Mouse (Mus musculus): ENCODE results near the gene Psmd11.
"Not testable (repeated sequence)": the region's sequence is repeated elsewhere in the genome, so short reads cannot be mapped to it uniquely, and the experiment has no call there.

The Psmd11 gene

GRCm38 (mm10) chr11:80426029-80426813 is 2.2 kb upstream of the Psmd11 start:
- not testable (repeated sequence) for DNase-seq (ENCODE audit: low read depth in 2 of 2, low spot score in 2 of 2)

GRCm38 (mm10) chr11:80429009-80429475 is 627 bp downstream of the Psmd11 start:
- DNase-seq (ENCODE audit: low read depth in 2 of 2, low spot score in 2 of 2), result peak; percentile 21 to 32

- no peak for DNase-seq (ENCODE audit: low read depth in 2 of 2, low spot score in 2 of 2)
Observed at GRCm38 (mm10) chr11:80429500-80430166, 1.2 kb downstream of the Psmd11 start.

GRCm38 (mm10) chr11:80430366-80430910 is 2.0 kb downstream of the Psmd11 start:
- no peak for DNase-seq (ENCODE audit: low read depth in 2 of 2, low spot score in 2 of 2)

GRCm38 (mm10) chr11:80446916-80447315 is 18.5 kb downstream of the Psmd11 start:
- DNase-seq (ENCODE audit: low read depth in 2 of 2, low spot score in 2 of 2), result no peak

GRCm38 (mm10) chr11:80449859-80450258 is 21.4 kb downstream of the Psmd11 start:
- no peak for DNase-seq (ENCODE audit: low read depth in 2 of 2, low spot score in 2 of 2)

- DNase-seq (ENCODE audit: low read depth in 2 of 2, low spot score in 2 of 2), result no peak
Observed at GRCm38 (mm10) chr11:80452242-80452641, 23.8 kb downstream of the Psmd11 start.

GRCm38 (mm10) chr11:80453198-80453597 is 24.8 kb downstream of the Psmd11 start:
- no peak for DNase-seq (ENCODE audit: low read depth in 2 of 2, low spot score in 2 of 2)

- not testable (repeated sequence) for DNase-seq (ENCODE audit: low read depth in 2 of 2, low spot score in 2 of 2)
Observed at GRCm38 (mm10) chr11:80463605-80464130, 35.3 kb downstream of the Psmd11 start.

GRCm38 (mm10) chr11:80471836-80472605 is 43.6 kb downstream of the Psmd11 start:
- DNase-seq (ENCODE audit: low read depth in 2 of 2, low spot score in 2 of 2), result no peak

- no peak for DNase-seq (ENCODE audit: low read depth in 2 of 2, low spot score in 2 of 2)
Observed at GRCm38 (mm10) chr11:80474175-80474691, 45.8 kb downstream of the Psmd11 start.

- DNase-seq (ENCODE audit: low read depth in 2 of 2, low spot score in 2 of 2), result no peak
Observed at GRCm38 (mm10) chr11:80474846-80475245, 46.4 kb downstream of the Psmd11 start.

GRCm38 (mm10) chr11:80475544-80475943 is 47.1 kb downstream of the Psmd11 start:
- no peak for DNase-seq (ENCODE audit: low read depth in 2 of 2, low spot score in 2 of 2)

- peak; percentile 86 for DNase-seq (ENCODE audit: low read depth in 2 of 2, low spot score in 2 of 2)
Observed at GRCm38 (mm10) chr11:80476222-80477189, 48.1 kb downstream of the Psmd11 start, which contains the start of gene Cdk5r1. Cdk5r1 (plus strand) TSS chr11:80477023.

GRCm38 (mm10) chr11:80477341-80478199 is 49.2 kb downstream of the Psmd11 start:
- DNase-seq (ENCODE audit: low read depth in 2 of 2, low spot score in 2 of 2), result peak; percentile 27 to 29

- DNase-seq (ENCODE audit: low read depth in 2 of 2, low spot score in 2 of 2), result no peak
Observed at GRCm38 (mm10) chr11:80478694-80479412, 50.4 kb downstream of the Psmd11 start.

GRCm38 (mm10) chr11:80479425-80479824 is 51.0 kb downstream of the Psmd11 start:
- DNase-seq (ENCODE audit: low read depth in 2 of 2, low spot score in 2 of 2), result no peak
